Mouse (Mus musculus): Measurements from ENCODE around the gene Snrpb. TPM values are rescaled to one million over a fixed set of nuclear protein-coding genes. Genes with fewer than 3 reads are reported as not detected.

Gene Snrpb
- polyA plus RNA-seq, 1 experiment from 2014 or later: 280 TPM

DNA sequence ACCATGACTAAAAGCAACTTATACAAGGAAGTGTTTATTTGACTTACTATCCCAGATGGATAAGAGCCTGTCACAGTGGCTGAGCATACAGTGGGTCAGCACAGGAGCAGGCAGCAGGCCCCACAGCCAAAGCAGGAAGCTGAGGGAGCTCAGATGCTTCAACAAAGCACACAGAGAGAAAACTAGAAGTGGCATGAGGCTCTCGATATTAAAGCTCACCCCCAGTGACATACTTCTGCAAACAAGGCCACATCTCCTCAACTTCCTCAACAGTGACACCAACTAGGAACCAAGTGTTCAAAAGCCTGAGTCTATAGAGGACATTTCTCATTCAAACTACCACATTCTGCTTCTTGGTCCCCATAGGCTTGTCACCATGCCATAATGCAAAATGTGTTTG, 49.5 kb downstream of the Snrpb start:
- Histone ChIP-seq H3K9me3 (replicated peaks) (no peaks in the 10 kb centered on the region), H3K4me1 (replicated peaks) (no peaks in the 10 kb centered on the region), H3K27me3 (no peaks in the 10 kb centered on the region), H3K4me3 (replicated peaks) (no peak overlapping the region), H3K4me2 (no peak overlapping the region), H3K27ac (replicated peaks) (no peak overlapping the region), H3K9ac (no peak overlapping the region), H3K36me3 (replicated peaks) (no peaks in the 10 kb centered on the region)
- ATAC-seq (ENCODE audit: insufficient read depth): no peak
- 17% methylated on average over 1 of the region's 1 CpGs for WGBS (ENCODE audit: insufficient replicate concordance)

GRCm38 (mm10) chr2:130126073-130126472, 53.1 kb downstream of the Snrpb start:
- no peak for ATAC-seq (ENCODE audit: insufficient read depth)
- H3K9me3 ChIP-seq (replicated peaks): no peaks in the 10 kb centered on the region
- H3K36me3 ChIP-seq (replicated peaks): no peaks in the 10 kb centered on the region
- H3K4me3 ChIP-seq (replicated peaks): no peak overlapping the region
- no peaks in the 10 kb centered on the region for H3K4me1 ChIP-seq (replicated peaks)
- no peak overlapping the region for H3K4me2 ChIP-seq
- no peaks in the 10 kb centered on the region for H3K27me3 ChIP-seq
- no peak overlapping the region for H3K9ac ChIP-seq
- 40% methylated on average over 1 of the region's 1 CpGs for WGBS (ENCODE audit: insufficient replicate concordance)
- no peak overlapping the region for H3K27ac ChIP-seq (replicated peaks)

DNA sequence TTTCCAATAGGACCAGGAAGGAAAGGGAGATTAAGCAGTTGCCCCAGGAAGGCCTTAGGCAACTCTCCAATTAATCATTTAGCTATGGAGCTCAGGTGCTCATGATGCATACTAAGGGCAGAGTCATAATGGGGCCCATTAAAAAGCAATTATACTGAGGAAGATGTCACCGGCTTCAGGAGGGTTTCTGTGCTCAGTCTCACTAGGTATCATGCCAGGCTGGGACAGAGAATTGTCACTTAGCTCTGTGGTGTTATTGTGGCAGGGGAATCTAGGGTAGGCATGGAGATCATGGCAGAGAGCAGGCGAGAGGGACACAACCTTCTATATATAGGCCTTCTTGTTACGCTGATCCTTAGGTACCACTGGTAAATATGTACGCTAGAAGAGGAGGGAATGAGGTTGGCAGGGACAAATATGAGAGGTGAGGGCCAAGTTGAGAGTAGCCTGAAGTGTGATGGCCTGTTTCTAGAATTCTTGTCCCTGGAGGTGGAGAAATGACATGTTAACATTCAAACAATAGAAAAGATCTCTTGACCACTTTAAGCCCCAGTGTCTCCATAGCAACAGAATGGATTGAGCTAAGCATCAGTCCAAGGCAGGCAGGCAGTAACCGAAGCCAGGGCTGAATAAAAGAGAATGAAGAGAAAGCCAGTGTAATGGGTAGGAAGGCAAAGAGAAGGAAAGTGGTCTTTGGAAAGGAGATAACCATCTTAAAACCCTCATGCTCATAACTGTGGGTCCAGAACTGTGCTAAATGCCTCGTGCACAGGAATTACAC, 53.7 kb downstream of the Snrpb start:
- no peak for ATAC-seq (ENCODE audit: insufficient read depth)
- Histone ChIP-seq H3K4me2 (no peak overlapping the region), H3K9me3 (replicated peaks) (no peaks in the 10 kb centered on the region), H3K9ac (no peak overlapping the region), H3K4me1 (replicated peaks) (no peaks in the 10 kb centered on the region), H3K4me3 (replicated peaks) (no peak overlapping the region), H3K27ac (replicated peaks) (no peak overlapping the region), H3K27me3 (no peaks in the 10 kb centered on the region), H3K36me3 (replicated peaks) (no peaks in the 10 kb centered on the region)
- WGBS (ENCODE audit: insufficient replicate concordance): 63% methylated on average over 6 of the region's 6 CpGs

Other genes starting within 250 kb of the Snrpb start
- gene Tgm3, start 167.1 kb downstream of the Snrpb start, polyA plus RNA-seq (2015; fragmentation: Nextera tagmentation; extraction: Ambion mirVana): not detected in 2 replicates
- gene Tgm6, start 67.0 kb downstream of the Snrpb start, polyA plus RNA-seq (2015; fragmentation: Nextera tagmentation; extraction: Ambion mirVana): not detected in 2 replicates
- gene Tmc2, start 15.8 kb upstream of the Snrpb start, polyA plus RNA-seq (2015; fragmentation: Nextera tagmentation; extraction: Ambion mirVana): 0.07 and 0.08 TPM in 2 replicates
- gene Nop56, start 95.0 kb upstream of the Snrpb start, polyA plus RNA-seq (2015; fragmentation: Nextera tagmentation; extraction: Ambion mirVana): 140 and 149 TPM in 2 replicates
- gene Idh3b, start 105.1 kb upstream of the Snrpb start, polyA plus RNA-seq (2015; fragmentation: Nextera tagmentation; extraction: Ambion mirVana): 101 and 113 TPM in 2 replicates
- 0.12 and 0.16 TPM in 2 replicates for gene Ebf4, start 115.8 kb upstream of the Snrpb start, polyA plus RNA-seq (2015; fragmentation: Nextera tagmentation; extraction: Ambion mirVana)
- gene Cpxm1, start 218.2 kb upstream of the Snrpb start, polyA plus RNA-seq (2015; fragmentation: Nextera tagmentation; extraction: Ambion mirVana): 2.9 and 3.1 TPM in 2 replicates
- not detected in 2 replicates for gene Gm28372, start 225.8 kb upstream of the Snrpb start, polyA plus RNA-seq (2015; fragmentation: Nextera tagmentation; extraction: Ambion mirVana)
- gene 1700020A23Rik, start 225.9 kb upstream of the Snrpb start, polyA plus RNA-seq (2015; fragmentation: Nextera tagmentation; extraction: Ambion mirVana): not detected in 2 replicates
- gene Tmem239, start 227.1 kb upstream of the Snrpb start, polyA plus RNA-seq (2015; fragmentation: Nextera tagmentation; extraction: Ambion mirVana): not detected in 2 replicates
- 35.0 and 43.4 TPM in 2 replicates for gene Vps16, start 244.9 kb upstream of the Snrpb start, polyA plus RNA-seq (2015; fragmentation: Nextera tagmentation; extraction: Ambion mirVana)
- gene Pced1a, start 245.3 kb upstream of the Snrpb start, polyA plus RNA-seq (2015; fragmentation: Nextera tagmentation; extraction: Ambion mirVana): 3.8 TPM in 2 replicates

Data from liver, embryonic 15.5 days (tissue).